Mouse (Mus musculus): Measurements from ENCODE around the gene Il18bp. TPM values are rescaled to one million over a fixed set of nuclear protein-coding genes. Genes with fewer than 3 reads are reported as not detected.

Gene Il18bp
- total RNA-seq (2023) = 10 to 100 TPM; 13.5 to 15.8 TPM

GRCm38 (mm10) chr7:102018590-102018989 is at the start of gene Il18bp:
Il18bp (minus strand) TSS chr7:102018690.

GRCm38 (mm10) chr7:102065046-102065891 is 46.8 kb upstream of the Il18bp start, which contains the start of the genes Rnf121, Xndc1 and Xntrpc:
Rnf121 (minus strand) TSS chr7:102065469.
Xndc1 (plus strand) TSS chr7:102065511.
Xntrpc (plus strand) TSS chr7:102065713.

Other genes with a start within 250 kb of the Il18bp start
- gene Phox2a, start 200.4 kb downstream of the Il18bp start, total RNA-seq (2023) = not detected
- gene Inppl1, start 180.5 kb downstream of the Il18bp start, total RNA-seq (2023) = 10 to 100 TPM; 14.6 to 17.7 TPM
- gene Folr2, start 161.5 kb downstream of the Il18bp start, total RNA-seq (2023) = not detected
- gene Anapc15, start 155.0 kb downstream of the Il18bp start, total RNA-seq (2023) = 10 to 100 TPM; 36.0 to 56.9 TPM
- gene Folr1, start 147.9 kb downstream of the Il18bp start, total RNA-seq (2023) = not detected
- gene Lamtor1, start 112.8 kb downstream of the Il18bp start, total RNA-seq (2023) = 10 to 100 TPM; 64.2 to 67.1 TPM
- not detected for gene Tomt, start 112.3 kb downstream of the Il18bp start, total RNA-seq (2023)
- gene Lrrc51, start 84.8 kb downstream of the Il18bp start, total RNA-seq (2023) = 1 to 10 TPM; 1.5 to 2.1 TPM
- gene Numa1, start 84.6 kb downstream of the Il18bp start, total RNA-seq (2023) = 100 to 1,000 TPM; 318 to 347 TPM
- 10 to 100 TPM; 35.6 to 39.4 TPM for gene Rnf121, start 46.8 kb upstream of the Il18bp start, total RNA-seq (2023)
- gene Xndc1, start 46.8 kb upstream of the Il18bp start, total RNA-seq (2023) = 10 to 100 TPM; 40.8 to 52.2 TPM
- gene Xntrpc, start 47.0 kb upstream of the Il18bp start, total RNA-seq (2023) = 1 to 10 TPM; 7.6 to 7.9 TPM
- 1 to 10 TPM in 1 of 2 experiments, under 1 TPM in 1; 0.50 to 1.8 TPM for gene Trpc2, start 64.4 kb upstream of the Il18bp start, total RNA-seq (2023)
- gene Art1, start 83.1 kb upstream of the Il18bp start, total RNA-seq (2023) = under 1 TPM in 1 of 2 experiments, not detected in 1; 0.38 TPM
- under 1 TPM; 0.61 to 0.77 TPM for gene Art5, start 90.8 kb upstream of the Il18bp start, total RNA-seq (2023)
- not detected for gene Chrna10, start 98.1 kb upstream of the Il18bp start, total RNA-seq (2023)
- gene Nup98, start 191.5 kb upstream of the Il18bp start, total RNA-seq (2023) = 100 to 1,000 TPM in 1 of 2 experiments, 10 to 100 TPM in 1; 92.0 to 102 TPM
- gene Pgap2, start 191.5 kb upstream of the Il18bp start, total RNA-seq (2023) = 10 to 100 TPM; 38.8 to 39.7 TPM
- gene Rhog, start 237.4 kb upstream of the Il18bp start, total RNA-seq (2023) = 100 to 1,000 TPM; 148 to 179 TPM
- 100 to 1,000 TPM; 178 to 179 TPM for gene Stim1, start 249.1 kb upstream of the Il18bp start, total RNA-seq (2023)

All from T-cell, adult 66 days (primary cell).